Mouse (Mus musculus) limb, embryonic 14.5 days (tissue): ENCODE data around the gene Pkig. TPM values are rescaled to one million over a fixed set of nuclear protein-coding genes. Genes with fewer than 3 reads are reported as not detected.

ENCODE experiments used
- ATAC-seq: fragments of 200-750 bp; cut with Nextera tagmentation; 2 replicates; pipeline ENCODE4 v1.8.0; 2017; ENCODE audit warnings: low read depth, moderate number of reproducible peaks, moderate TSS enrichment; ENCODE audit not compliant: low FRiP score
- DNase-seq: peaks from one replicate; pipeline ENCODE4 v3.0.0-alpha.2; 2015; ENCODE audit warnings: low spot score
- H3K27ac ChIP-seq: fragments of 300-500 bp; sonication (generic); replicated peaks from 2 replicates; pipeline ENCODE4 v1.5.1; 2014; ENCODE audit warnings: low read depth, mild to moderate bottlenecking, low read length, moderate library complexity, mixed read lengths
- H3K27me3 ChIP-seq: fragments of 300-500 bp; sonication (generic); 2 replicates; pipeline ENCODE4 v1.6.1; 2014; ENCODE audit warnings: low read length, mixed read lengths; ENCODE audit not compliant: control insufficient read depth, insufficient read depth
- H3K36me3 ChIP-seq: fragments of 300-500 bp; sonication (generic); 2 replicates; pipeline ENCODE4 v1.6.1; 2014; ENCODE audit warnings: mild to moderate bottlenecking, low read length, moderate library complexity, mixed read lengths; ENCODE audit not compliant: control insufficient read depth, insufficient read depth
- H3K4me1 ChIP-seq: fragments of 300-500 bp; sonication (generic); 2 replicates; pipeline ENCODE4 v1.6.1; 2014; ENCODE audit warnings: antibody characterized with exemption, low read length, mixed read lengths; ENCODE audit not compliant: control insufficient read depth, insufficient read depth
- H3K4me2 ChIP-seq: fragments of 300-500 bp; sonication (generic); replicated peaks from 2 replicates; pipeline ENCODE4 v1.6.1; 2014; ENCODE audit warnings: low read depth, mild to moderate bottlenecking, low read length, moderate library complexity; ENCODE audit not compliant: severe bottlenecking
- H3K4me3 ChIP-seq: fragments of 300-500 bp; sonication (generic); replicated peaks from 2 replicates; pipeline ENCODE4 v1.5.1; 2014; ENCODE audit warnings: low read length
- H3K9ac ChIP-seq: fragments of 300-500 bp; sonication (generic); 2 replicates; pipeline ENCODE4 v1.6.1; 2014; ENCODE audit warnings: mild to moderate bottlenecking, low read depth, low read length, moderate library complexity; ENCODE audit not compliant: severe bottlenecking
- H3K9me3 ChIP-seq: fragments of 300-500 bp; sonication (generic); 2 replicates; pipeline ENCODE4 v1.6.1; 2016; ENCODE audit warnings: low read length; ENCODE audit not compliant: control insufficient read depth
- POLR2A ChIP-seq: fragments of 200-500 bp; IDR thresholded peaks from 2 replicates; pipeline ENCODE4 v1.8.0; 2012; ENCODE audit warnings: inconsistent platforms, mild to moderate bottlenecking, moderate library complexity, borderline replicate concordance; ENCODE audit not compliant: insufficient read depth, insufficient read length; ENCODE audit errors: extremely low read depth
- WGBS: fragments of 180-500 bp; shearing (Covaris S2); extraction: QIAGEN DNeasy Blood & Tissue Kit; methylation state at CpG from one replicate; pipeline ENCODE4 v1.1.7; 2014; 5-methylcytosine and 5-hydroxymethylcytosine counted together
- polyA plus RNA-seq, 2 experiments: library from polyadenylated mRNA; depleted of rRNA in 1 of 2; stranded (reverse) in 1 of 2; unstranded in 1 of 2; fragments of >200 nt; fragmentation: Nextera tagmentation in 1 of 2; extraction: Ambion mirVana in 1 of 2; gene quantifications; 2 replicates each; pipeline versions ENCODE4 v1.2.1 to v1.2.3; 2012 to 2014

Gene Pkig
- polyA plus RNA-seq, 2 experiments, result 76.1 to 133 TPM

DNA sequence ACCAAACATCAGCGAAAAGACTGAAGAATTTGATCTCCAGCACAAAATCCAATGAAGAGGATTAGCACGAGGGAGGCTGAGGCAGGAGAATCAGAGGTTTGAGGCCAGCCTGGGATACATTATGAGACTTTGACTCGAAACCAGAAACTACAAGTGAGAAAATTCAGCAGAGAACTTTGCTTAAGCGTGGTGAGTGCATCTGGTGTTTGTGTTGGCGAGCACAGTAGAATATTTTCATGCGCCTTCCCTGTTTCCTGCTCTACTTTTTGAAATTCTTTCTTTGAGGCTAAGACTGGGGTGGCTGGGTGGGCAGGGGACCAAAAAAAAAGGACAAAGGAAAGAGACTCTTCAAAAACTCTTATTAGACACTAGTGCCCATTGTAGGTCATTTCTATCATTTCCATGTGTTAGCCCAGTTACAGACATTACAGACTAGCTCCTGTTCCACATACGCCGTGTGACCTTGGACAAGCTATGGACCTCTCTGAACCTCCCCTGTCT is 53.2 kb downstream of the Pkig start:
- H3K4me1 ChIP-seq, result peaks cover 6% of the 10 kb centered on the region
- ATAC-seq, result no peak
- no peaks in the 10 kb centered on the region for H3K36me3 ChIP-seq
- DNase-seq, result no peak
- WGBS, result 88% methylated on average over 8 of the region's 8 CpGs
- no peak overlapping the region for H3K9ac ChIP-seq
- no peak for TF ChIP-seq POLR2A
- no peaks in the 10 kb centered on the region for H3K27me3 ChIP-seq
- no peak overlapping the region for H3K27ac ChIP-seq
- no peak overlapping the region for H3K4me2 ChIP-seq
- no peak overlapping the region for H3K4me3 ChIP-seq
- H3K9me3 ChIP-seq, result no peaks in the 10 kb centered on the region

DNA sequence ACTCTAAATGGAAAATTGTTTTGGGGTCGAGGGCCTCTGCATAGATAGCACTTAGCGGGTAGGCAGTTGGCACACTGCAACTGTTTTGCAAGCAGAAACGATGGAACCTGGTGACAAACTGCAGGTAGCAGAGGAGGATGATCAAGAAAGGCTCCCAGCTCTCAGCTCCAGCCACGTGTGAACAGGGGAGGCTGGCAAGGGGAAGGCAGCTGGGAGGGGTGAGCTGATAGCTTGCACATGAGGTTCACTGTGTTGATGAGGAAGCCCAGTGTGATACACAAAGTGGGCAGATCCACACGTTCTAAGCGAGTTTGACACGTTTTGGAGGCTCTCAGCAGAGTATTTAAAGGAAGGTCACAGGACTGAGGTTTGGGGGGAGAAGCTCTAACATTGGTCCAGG is 54.3 kb downstream of the Pkig start:
- H3K27me3 ChIP-seq, result no peaks in the 10 kb centered on the region
- no peak overlapping the region for H3K9ac ChIP-seq
- H3K4me1 ChIP-seq, result peaks cover 6% of the 10 kb centered on the region
- H3K9me3 ChIP-seq, result no peaks in the 10 kb centered on the region
- H3K36me3 ChIP-seq, result no peaks in the 10 kb centered on the region
- H3K27ac ChIP-seq, result no peak overlapping the region
- no peak overlapping the region for H3K4me3 ChIP-seq
- no peak for TF ChIP-seq POLR2A
- H3K4me2 ChIP-seq, result no peak overlapping the region
- 66% methylated on average over 7 of the region's 7 CpGs for WGBS
- ATAC-seq (no peak), DNase-seq (no peak)

DNA sequence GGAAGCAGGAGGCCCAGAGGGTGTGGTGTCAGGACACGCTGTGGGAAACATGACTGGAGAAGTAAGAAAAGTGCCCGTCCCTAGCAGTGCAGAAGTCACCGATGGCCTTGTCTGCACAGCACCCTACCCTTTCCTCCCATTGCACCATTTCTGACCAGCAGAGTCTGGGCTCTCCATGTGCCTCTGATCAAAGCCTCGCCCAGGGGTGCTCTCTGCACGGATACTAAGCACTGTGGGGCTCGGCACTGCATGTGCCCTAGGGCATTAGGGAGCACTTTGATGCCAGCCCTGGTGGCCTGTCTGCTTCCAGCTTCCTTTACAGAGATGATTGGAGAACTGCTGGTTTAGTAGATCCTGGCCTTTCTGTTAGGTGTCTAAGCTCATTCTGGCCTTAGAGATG is 54.7 kb downstream of the Pkig start:
- H3K9ac ChIP-seq, result no peak overlapping the region
- 81% methylated on average over 6 of the region's 6 CpGs for WGBS

DNA sequence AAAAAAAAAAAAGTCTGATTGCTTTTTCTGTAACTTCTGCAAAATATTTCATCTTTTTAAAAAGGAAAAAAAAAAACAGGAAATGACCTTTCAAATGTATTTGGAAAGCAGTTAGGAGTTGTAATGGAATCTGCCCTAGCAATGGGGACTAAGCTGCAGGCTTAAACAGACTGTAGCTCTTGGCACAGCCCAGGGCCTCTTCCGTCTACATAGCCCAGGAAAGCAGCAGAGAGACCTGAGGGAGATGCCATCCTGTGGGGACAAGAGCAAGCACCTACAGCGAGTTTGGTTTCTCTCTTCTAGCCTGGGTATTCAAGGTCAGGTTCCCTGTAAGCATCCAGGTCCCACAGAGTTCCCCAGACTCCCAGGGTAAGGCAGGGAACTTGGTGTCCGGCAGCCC is 55.2 kb downstream of the Pkig start:
- no peaks in the 10 kb centered on the region for H3K36me3 ChIP-seq
- H3K9ac ChIP-seq, result no peak overlapping the region
- no peak overlapping the region for H3K4me3 ChIP-seq
- H3K27ac ChIP-seq, result no peak overlapping the region
- 76% methylated on average over 3 of the region's 3 CpGs for WGBS
- ATAC-seq (no peak), DNase-seq (no peak)
- no peak overlapping the region for H3K4me2 ChIP-seq
- no peak for TF ChIP-seq POLR2A
- H3K27me3 ChIP-seq, result no peaks in the 10 kb centered on the region
- peaks cover 6% of the 10 kb centered on the region for H3K4me1 ChIP-seq
- no peaks in the 10 kb centered on the region for H3K9me3 ChIP-seq

More for the DNA sequence above, 54.7 kb downstream of the Pkig start:
- ATAC-seq (no peak), DNase-seq (no peak)
- Histone ChIP-seq H3K4me1 (peaks cover 6% of the 10 kb centered on the region), H3K4me2 (no peak overlapping the region), H3K36me3 (no peaks in the 10 kb centered on the region), H3K9me3 (no peaks in the 10 kb centered on the region), H3K27me3 (no peaks in the 10 kb centered on the region), H3K4me3 (no peak overlapping the region), H3K27ac (no peak overlapping the region)
- no peak for TF ChIP-seq POLR2A

DNA sequence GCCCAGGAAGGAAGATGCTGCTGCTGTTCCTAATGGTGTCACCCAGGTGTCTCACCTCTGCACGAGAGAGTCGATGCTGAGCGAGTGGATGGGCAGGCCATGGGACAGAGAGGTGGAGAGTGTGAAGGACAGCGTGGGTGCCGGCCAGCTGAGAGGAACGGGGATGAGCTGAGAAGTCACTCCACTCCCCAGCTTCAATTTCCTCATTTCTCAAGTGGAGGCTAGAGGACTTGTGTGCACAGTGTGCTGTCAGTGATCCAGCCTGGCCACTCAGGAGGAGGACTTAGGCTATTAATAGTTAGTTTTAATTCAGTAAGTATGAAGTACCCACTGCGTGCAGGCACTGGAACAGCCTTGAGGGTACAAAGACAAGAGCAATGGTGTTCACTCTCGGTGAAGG is 58.3 kb downstream of the Pkig start:
- no peak overlapping the region for H3K9ac ChIP-seq
- no peak for DNase-seq
- no peak for ATAC-seq
- H3K27ac ChIP-seq, result no peak overlapping the region
- peaks cover 4% of the 10 kb centered on the region; the same call in 1 of the 2 replicates for H3K4me1 ChIP-seq
- WGBS, result 39% methylated on average over 8 of the region's 8 CpGs
- no peaks in the 10 kb centered on the region for H3K27me3 ChIP-seq
- H3K9me3 ChIP-seq, result no peaks in the 10 kb centered on the region
- no peak overlapping the region for H3K4me2 ChIP-seq
- no peak overlapping the region for H3K4me3 ChIP-seq
- no peaks in the 10 kb centered on the region for H3K36me3 ChIP-seq
- TF ChIP-seq POLR2A, result no peak

DNA sequence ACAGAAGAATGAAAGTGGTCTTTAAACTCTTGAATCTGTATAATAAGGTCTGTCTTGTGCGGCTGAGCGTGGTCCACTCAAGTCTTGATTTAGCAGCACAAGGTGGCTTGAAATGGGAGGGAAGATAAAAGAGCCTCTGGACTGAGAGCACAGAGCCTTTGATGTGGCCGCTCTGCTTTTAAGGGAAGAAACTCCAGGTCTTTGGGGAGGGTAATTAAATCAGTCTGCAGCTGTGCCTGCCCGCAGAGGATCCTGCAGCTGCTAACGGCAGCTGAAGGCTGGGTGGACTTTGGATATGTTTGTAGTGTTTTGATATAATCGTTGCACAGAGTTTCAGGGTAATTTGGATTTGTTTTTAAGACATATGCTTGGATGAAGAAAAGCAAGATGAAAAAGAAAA is 58.7 kb downstream of the Pkig start:
- H3K36me3 ChIP-seq, result no peaks in the 10 kb centered on the region
- peak; percentile 71 for DNase-seq
- peaks cover 4% of the 10 kb centered on the region; the same call in 1 of the 2 replicates for H3K4me1 ChIP-seq
- 13% methylated on average over 6 of the region's 6 CpGs for WGBS
- no peak for TF ChIP-seq POLR2A
- ATAC-seq, result peak; percentile 47; the same call in 1 of the 2 replicates
- H3K27me3 ChIP-seq, result no peaks in the 10 kb centered on the region
- no peak overlapping the region for H3K9ac ChIP-seq
- no peak overlapping the region for H3K4me3 ChIP-seq
- no peak overlapping the region for H3K4me2 ChIP-seq
- H3K9me3 ChIP-seq, result no peaks in the 10 kb centered on the region
- no peak overlapping the region for H3K27ac ChIP-seq
